Mouse (Mus musculus): ENCODE measurements around the gene Ramp3. TPM values are rescaled to one million over a fixed set of nuclear protein-coding genes. Genes with fewer than 3 reads are reported as not detected.
A peak's percentile ranks its signal among the peaks of the same experiment; 100 is the strongest.

The Ramp3 gene
- polyA plus RNA-seq (2016; fragmentation: Nextera tagmentation; extraction: Ambion mirVana), result 5.0 and 5.1 TPM in 2 replicates

GRCm38 (mm10) chr11:6658271-6658670 lies at the start of gene Ramp3:
TSS of gene Ramp3 (plus strand) at chr11:6658521.
- peaks cover 20% of the 10 kb centered on the region for H3K27me3 ChIP-seq (replicated peaks; ENCODE audit: low read depth, poor library complexity, severe bottlenecking)
- peak; percentile 85 for DNase-seq (ENCODE audit: low spot score)
- H3K9me3 ChIP-seq, result no peaks in the 10 kb centered on the region
- peaks cover 26% of the 10 kb centered on the region for H3K4me1 ChIP-seq
- WGBS, result under 1% methylated on average over 18 of the region's 18 CpGs
- peak within 1 kb of the TSS; percentile 61 for H3K4me3 ChIP-seq
- H3K36me3 ChIP-seq (replicated peaks), result no peaks in the 10 kb centered on the region
- peak within 1 kb of the TSS; percentile 61; the same call in 1 of the 2 replicates for H3K27ac ChIP-seq (replicated peaks)

- Histone ChIP-seq H3K9me3 (no peaks in the 10 kb centered on the region), H3K4me1 (no peaks in the 10 kb centered on the region), H3K36me3 (replicated peaks) (peaks cover 99% of the 10 kb centered on the region), H3K4me3 (no peak overlapping the region), H3K27ac (replicated peaks) (no peak overlapping the region), H3K27me3 (replicated peaks; ENCODE audit: low read depth, poor library complexity, severe bottlenecking) (no peaks in the 10 kb centered on the region)
- 93% methylated on average over 12 of the region's 12 CpGs for WGBS
- no peak for DNase-seq (ENCODE audit: low spot score)
These were observed 42.8 kb upstream of the Ramp3 start for GRCm38 (mm10) chr11:6615250-6616205.

DNA sequence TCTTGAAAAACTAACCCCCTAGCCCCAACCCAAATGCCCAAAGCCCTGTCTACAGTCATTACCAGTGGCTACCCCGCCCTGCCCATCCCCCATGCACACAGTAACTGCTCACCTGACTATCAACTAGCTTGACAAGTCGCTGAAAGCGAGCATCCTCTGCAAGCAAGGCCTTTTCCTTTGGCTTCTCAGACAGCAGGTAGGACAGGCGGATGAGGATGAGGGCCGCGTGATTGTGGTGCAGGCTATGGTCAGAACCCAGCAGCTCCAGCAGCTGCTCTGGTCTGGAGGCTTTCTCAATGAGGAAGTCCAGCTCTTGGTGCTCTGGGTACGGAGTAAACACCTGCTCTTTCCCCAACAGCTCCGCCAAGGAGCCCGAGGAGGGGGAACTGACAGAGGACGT lies 34.6 kb upstream of the Ramp3 start:
- no peak overlapping the region for H3K27ac ChIP-seq (replicated peaks)
- no peaks in the 10 kb centered on the region for H3K27me3 ChIP-seq (replicated peaks; ENCODE audit: low read depth, poor library complexity, severe bottlenecking)
- no peak for DNase-seq (ENCODE audit: low spot score)
- 90% methylated on average over 10 of the region's 10 CpGs for WGBS
- H3K36me3 ChIP-seq (replicated peaks), result peaks cover 61% of the 10 kb centered on the region
- no peaks in the 10 kb centered on the region for H3K9me3 ChIP-seq
- peak overlapping the region; percentile 85; the same call in 1 of the 2 replicates for H3K4me3 ChIP-seq
- H3K4me1 ChIP-seq, result peaks cover 23% of the 10 kb centered on the region

GRCm38 (mm10) chr11:6624619-6625382 lies 33.5 kb upstream of the Ramp3 start:
- 0 out of 2 replicates have a peak overlapping the region, but pooled peaks have one; percentile 96 for H3K27ac ChIP-seq (replicated peaks)
- H3K36me3 ChIP-seq (replicated peaks), result peaks cover 50% of the 10 kb centered on the region
- no peaks in the 10 kb centered on the region for H3K9me3 ChIP-seq
- 72% methylated on average over 14 of the region's 14 CpGs for WGBS
- H3K4me1 ChIP-seq, result peaks cover 23% of the 10 kb centered on the region
- no peaks in the 10 kb centered on the region for H3K27me3 ChIP-seq (replicated peaks; ENCODE audit: low read depth, poor library complexity, severe bottlenecking)
- peak overlapping the region; percentile 85 for H3K4me3 ChIP-seq
- DNase-seq (ENCODE audit: low spot score), result no peak

DNA sequence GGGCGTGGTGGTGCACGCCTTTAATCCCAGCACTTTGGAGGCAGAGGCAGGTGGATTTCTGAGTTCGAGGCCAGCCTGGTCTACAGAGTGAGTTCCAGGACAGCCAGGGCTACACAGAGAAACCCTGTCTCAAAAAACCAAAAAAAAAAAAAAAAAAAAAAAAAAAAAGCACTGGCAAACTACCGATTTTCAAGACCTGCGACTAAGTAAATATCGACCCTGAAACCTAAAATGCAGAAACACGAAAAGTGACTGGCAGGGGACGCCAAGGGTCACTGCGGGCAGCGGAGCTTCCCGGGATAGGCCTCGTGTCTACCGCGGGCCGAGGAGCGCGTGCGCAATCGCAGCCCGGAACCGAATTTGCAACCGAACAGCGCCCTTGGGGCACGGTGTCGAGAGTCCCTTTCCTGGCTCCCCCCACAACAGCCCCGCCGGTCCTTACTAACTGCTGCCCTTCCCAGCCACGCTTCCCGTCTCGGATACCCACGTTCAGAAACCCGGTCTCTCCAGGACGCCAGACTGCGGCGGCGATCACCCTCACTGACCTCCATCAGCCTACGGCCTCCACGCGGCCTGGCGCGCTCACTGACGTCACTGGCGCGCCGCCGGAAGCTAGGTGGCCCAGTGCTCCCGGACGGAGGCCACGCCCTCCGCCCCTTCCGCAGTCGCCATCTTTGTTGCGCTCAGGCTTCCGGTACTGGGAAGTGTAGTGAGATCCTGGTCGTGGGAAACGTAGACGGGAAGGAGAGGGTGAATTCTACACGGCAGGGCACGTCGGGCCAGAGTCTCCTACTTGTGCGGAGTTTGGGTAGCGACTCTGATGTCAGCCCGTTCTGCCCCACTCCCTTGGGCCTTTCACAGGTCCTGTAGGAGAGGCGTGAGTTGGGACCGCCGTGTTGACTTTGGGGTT lies 32.6 kb upstream of the Ramp3 start, which contains the start of gene Tbrg4:
Tbrg4 (minus strand) TSS at position 590 of the 910 bp plus-strand sequence.
- under 1% methylated on average over 66 of the region's 66 CpGs for WGBS
- no peaks in the 10 kb centered on the region for H3K9me3 ChIP-seq
- H3K27ac ChIP-seq (replicated peaks), result peak within 1 kb of the TSS; percentile 96
- peaks cover 40% of the 10 kb centered on the region for H3K36me3 ChIP-seq (replicated peaks)
- H3K4me3 ChIP-seq, result peak within 1 kb of the TSS; percentile 85
- H3K4me1 ChIP-seq, result peaks cover 23% of the 10 kb centered on the region
- H3K27me3 ChIP-seq (replicated peaks; ENCODE audit: low read depth, poor library complexity, severe bottlenecking), result no peaks in the 10 kb centered on the region
- DNase-seq (ENCODE audit: low spot score), result peak; percentile 95

DNA sequence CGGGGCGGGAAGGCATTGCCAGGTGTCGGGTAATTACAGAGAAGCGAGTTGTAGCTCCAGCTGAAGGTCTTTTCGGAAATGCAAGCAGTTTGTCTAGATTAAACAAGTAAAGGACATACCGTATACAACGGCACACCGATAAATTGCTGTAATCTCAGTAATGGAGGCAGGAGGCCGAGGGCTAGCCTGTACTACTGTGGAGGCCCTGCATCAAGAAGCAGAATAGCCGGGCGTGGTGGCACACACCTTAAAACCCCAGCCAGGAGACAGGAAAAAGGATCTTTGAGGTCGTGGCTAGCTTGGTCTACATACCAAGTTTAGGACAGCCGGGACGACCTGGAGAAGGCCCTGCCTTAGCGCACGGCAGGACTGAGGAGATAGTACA lies 31.9 kb upstream of the Ramp3 start:
- Histone ChIP-seq H3K4me3 (peak overlapping the region; percentile 85), H3K36me3 (replicated peaks) (peaks cover 34% of the 10 kb centered on the region), H3K27me3 (replicated peaks; ENCODE audit: low read depth, poor library complexity, severe bottlenecking) (no peaks in the 10 kb centered on the region), H3K27ac (replicated peaks) (peak overlapping the region; percentile 96), H3K9me3 (no peaks in the 10 kb centered on the region), H3K4me1 (peaks cover 23% of the 10 kb centered on the region)
- no peak for DNase-seq (ENCODE audit: low spot score)
- WGBS, result 15% methylated on average over 16 of the region's 16 CpGs

- DNase-seq (ENCODE audit: low spot score), result no peak
- Histone ChIP-seq H3K9me3 (no peaks in the 10 kb centered on the region), H3K36me3 (replicated peaks) (peaks cover 20% of the 10 kb centered on the region), H3K4me1 (peaks cover 23% of the 10 kb centered on the region), H3K4me3 (no peak overlapping the region), H3K27ac (replicated peaks) (no peak overlapping the region), H3K27me3 (replicated peaks; ENCODE audit: low read depth, poor library complexity, severe bottlenecking) (no peaks in the 10 kb centered on the region)
- WGBS, result 92% methylated on average over 4 of the region's 4 CpGs
These were observed 30.6 kb upstream of the Ramp3 start for GRCm38 (mm10) chr11:6627731-6628130.

DNA sequence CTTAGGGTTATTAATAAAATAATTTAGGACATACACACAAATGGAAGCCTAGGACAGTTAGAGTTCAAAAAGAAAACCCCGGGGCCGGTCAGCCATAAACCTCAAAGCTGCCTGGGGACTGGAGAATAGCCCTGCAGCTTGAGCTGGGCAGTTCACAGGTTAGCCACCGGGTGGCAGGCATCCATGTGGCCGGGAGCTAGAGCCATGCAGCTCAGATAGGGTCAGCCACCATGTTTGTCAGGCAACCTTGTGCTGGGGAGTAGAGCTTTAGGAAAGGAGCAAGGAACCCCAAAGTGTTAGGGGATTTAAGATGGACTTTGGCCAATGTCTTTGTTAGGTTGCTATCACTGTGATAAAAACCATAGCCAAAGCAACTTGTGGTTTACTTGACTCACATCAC lies 29.8 kb upstream of the Ramp3 start:
- Histone ChIP-seq H3K36me3 (replicated peaks) (peaks cover 12% of the 10 kb centered on the region), H3K4me1 (peaks cover 22% of the 10 kb centered on the region), H3K4me3 (no peak overlapping the region), H3K9me3 (no peaks in the 10 kb centered on the region), H3K27ac (replicated peaks) (no peak overlapping the region), H3K27me3 (replicated peaks; ENCODE audit: low read depth, poor library complexity, severe bottlenecking) (no peaks in the 10 kb centered on the region)
- 27% methylated on average over 4 of the region's 4 CpGs for WGBS
- peak; percentile 71 for DNase-seq (ENCODE audit: low spot score)

DNA sequence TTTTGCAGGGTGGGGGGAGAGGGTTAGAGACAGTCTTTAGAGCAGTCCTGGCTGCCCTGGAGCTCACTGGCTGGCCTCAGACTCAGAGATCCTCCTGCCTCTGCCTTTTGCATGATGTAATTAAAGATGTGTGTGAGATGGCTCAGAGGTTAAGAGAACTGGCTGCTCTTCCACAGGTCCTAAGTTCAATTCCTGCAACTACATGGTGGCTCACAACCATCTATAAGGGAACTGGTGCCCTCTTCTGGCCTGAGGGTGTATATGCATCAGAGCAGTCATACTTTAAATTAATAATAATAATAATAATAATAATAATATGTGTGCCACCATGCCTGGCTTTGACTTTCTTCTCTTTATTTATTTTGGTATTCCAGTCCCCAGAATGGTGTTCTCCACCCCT lies 28.7 kb upstream of the Ramp3 start:
- H3K36me3 ChIP-seq (replicated peaks), result peaks cover 1% of the 10 kb centered on the region; the same call in 1 of the 2 replicates
- no peak overlapping the region for H3K4me3 ChIP-seq
- no peaks in the 10 kb centered on the region for H3K27me3 ChIP-seq (replicated peaks; ENCODE audit: low read depth, poor library complexity, severe bottlenecking)
- DNase-seq (ENCODE audit: low spot score), result no peak
- no peaks in the 10 kb centered on the region for H3K9me3 ChIP-seq
- peaks cover 11% of the 10 kb centered on the region for H3K4me1 ChIP-seq
- no peak overlapping the region for H3K27ac ChIP-seq (replicated peaks)

DNA sequence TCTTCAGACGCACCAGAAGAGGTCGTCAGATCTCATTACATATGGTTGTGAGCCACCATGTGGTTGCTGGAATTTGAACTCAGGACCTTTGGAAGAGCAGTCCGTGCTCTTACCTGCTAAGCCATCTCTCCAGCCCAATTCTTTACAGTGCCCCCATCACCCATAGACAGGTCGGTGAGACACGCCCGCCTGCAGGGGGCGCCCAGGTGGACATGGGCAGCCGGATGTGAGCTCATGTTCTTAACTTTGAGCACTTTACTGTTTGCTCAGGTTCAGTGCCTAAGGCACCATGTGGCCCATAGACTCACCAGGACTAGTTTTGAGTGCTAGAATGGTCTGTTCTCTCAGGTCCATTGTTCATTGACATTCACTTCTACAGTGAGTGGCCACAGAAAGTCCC lies 22.2 kb upstream of the Ramp3 start:
- Histone ChIP-seq H3K27ac (replicated peaks) (no peak overlapping the region), H3K4me3 (no peak overlapping the region), H3K9me3 (no peaks in the 10 kb centered on the region), H3K27me3 (replicated peaks; ENCODE audit: low read depth, poor library complexity, severe bottlenecking) (no peaks in the 10 kb centered on the region), H3K4me1 (no peaks in the 10 kb centered on the region), H3K36me3 (replicated peaks) (no peaks in the 10 kb centered on the region)
- 73% methylated on average over 8 of the region's 8 CpGs for WGBS
- DNase-seq (ENCODE audit: low spot score), result no peak

DNA sequence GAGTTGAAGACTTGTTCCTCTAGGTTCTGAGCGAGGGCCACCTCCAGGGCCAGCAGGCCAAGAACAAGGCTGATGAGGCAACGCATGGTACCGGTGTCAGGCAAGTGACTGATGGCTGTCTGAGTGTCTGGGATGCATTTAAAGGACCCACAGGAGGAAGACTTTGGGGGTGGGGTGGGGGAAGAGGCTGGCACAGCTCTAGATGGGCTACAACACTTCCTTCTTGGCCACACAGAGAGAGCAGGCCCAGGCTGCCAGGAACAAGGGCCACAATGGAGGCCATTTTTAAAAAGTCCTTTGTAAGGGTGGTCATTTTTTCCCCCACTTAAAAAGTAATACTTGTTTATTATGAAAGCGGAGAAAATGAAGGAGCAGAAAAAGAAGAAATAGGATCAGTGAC lies 19.8 kb upstream of the Ramp3 start, which contains the start of gene Wap:
Wap (minus strand) TSS at position 101 of the 400 bp plus-strand sequence.
- Histone ChIP-seq H3K36me3 (replicated peaks) (no peaks in the 10 kb centered on the region), H3K27ac (replicated peaks) (no peak within 1 kb of the TSS), H3K9me3 (no peaks in the 10 kb centered on the region), H3K27me3 (replicated peaks; ENCODE audit: low read depth, poor library complexity, severe bottlenecking) (no peaks in the 10 kb centered on the region), H3K4me1 (no peaks in the 10 kb centered on the region), H3K4me3 (no peak within 1 kb of the TSS)
- 93% methylated on average over 4 of the region's 4 CpGs for WGBS
- no peak for DNase-seq (ENCODE audit: low spot score)

DNA sequence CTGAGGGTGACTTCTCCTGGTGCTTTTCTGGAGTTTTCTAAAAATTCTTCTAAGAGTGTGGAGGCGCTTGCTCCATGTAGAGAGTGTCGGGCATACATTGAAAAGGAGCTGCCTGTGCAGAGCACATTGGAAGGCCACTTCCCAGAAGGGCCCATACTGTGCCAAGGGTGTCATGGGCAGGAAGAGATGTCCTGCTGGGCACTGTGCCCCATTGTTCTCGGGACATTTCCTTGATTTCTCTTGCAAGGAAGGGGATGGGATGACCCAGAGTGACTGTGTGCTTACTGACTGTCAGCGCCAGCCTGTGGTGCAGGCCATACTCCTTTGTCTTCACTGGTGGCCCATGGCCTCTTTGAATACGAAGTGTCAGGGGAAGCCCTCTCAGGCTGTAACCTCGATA lies 19.2 kb upstream of the Ramp3 start:
- no peak for DNase-seq (ENCODE audit: low spot score)
- no peaks in the 10 kb centered on the region for H3K9me3 ChIP-seq
- H3K27me3 ChIP-seq (replicated peaks; ENCODE audit: low read depth, poor library complexity, severe bottlenecking), result no peaks in the 10 kb centered on the region
- H3K4me1 ChIP-seq, result no peaks in the 10 kb centered on the region
- H3K36me3 ChIP-seq (replicated peaks), result no peaks in the 10 kb centered on the region
- no peak overlapping the region for H3K4me3 ChIP-seq
- whole genome bisulfite sequencing, result 80% methylated on average over 6 of the region's 6 CpGs
- H3K27ac ChIP-seq (replicated peaks), result no peak overlapping the region
